Mouse (Mus musculus) E14TG2a.4 (cell line): ENCODE data around the gene 4930402F06Rik.

Experiments used
- H3K27me3 ChIP-seq: 2 replicates; pipeline ENCODE4 v1.6.1; 2014; ENCODE audit warnings: low read length, control low read depth; ENCODE audit not compliant: insufficient read depth
- H3K36me3 ChIP-seq: 2 replicates; pipeline ENCODE4 v1.6.1; 2014; ENCODE audit warnings: low read length, control low read depth; ENCODE audit not compliant: insufficient read depth
- H3K4me1 ChIP-seq: replicated peaks from 2 replicates; pipeline ENCODE4 v1.6.1; 2014; ENCODE audit warnings: low read depth, low read length, control low read depth
- H3K4me3 ChIP-seq: replicated peaks from 2 replicates; pipeline ENCODE4 v1.5.1; 2014; ENCODE audit warnings: mild to moderate bottlenecking, low read length
- H3K9me3 ChIP-seq: 2 replicates; pipeline ENCODE4 v1.6.1; 2014; ENCODE audit warnings: low read length, control low read depth
- CTCF ChIP-seq: conservative IDR thresholded peaks from 2 replicates; pipeline ENCODE4 v1.5.1; 2014; ENCODE audit warnings: low read length
- NANOG ChIP-seq: IDR thresholded peaks from 2 replicates; pipeline ENCODE4 v1.6.1; 2014; ENCODE audit warnings: borderline replicate concordance, low read length, mixed read lengths
- POU5F1 ChIP-seq: IDR thresholded peaks from 2 replicates; pipeline ENCODE4 v1.6.1; 2014; ENCODE audit warnings: low read length, borderline replicate concordance

Gene 4930402F06Rik

GRCm38 (mm10) chr2:35422384-35422783 is 25.4 kb upstream of the 4930402F06Rik start:
- TF ChIP-seq CTCF = no peak
- no peak for TF ChIP-seq POU5F1
- no peak for TF ChIP-seq NANOG

GRCm38 (mm10) chr2:35420681-35421080 is 23.7 kb upstream of the 4930402F06Rik start:
- H3K27me3 ChIP-seq = no peaks in the 10 kb centered on the region
- peaks cover 13% of the 10 kb centered on the region for H3K4me1 ChIP-seq
- H3K9me3 ChIP-seq = peaks cover 4% of the 10 kb centered on the region; the same call in 1 of the 2 replicates
- no peak overlapping the region for H3K4me3 ChIP-seq
- peaks cover 96% of the 10 kb centered on the region for H3K36me3 ChIP-seq
- TF ChIP-seq POU5F1 = no peak
- TF ChIP-seq CTCF = no peak
- TF ChIP-seq NANOG = no peak

More at GRCm38 (mm10) chr2:35422384-35422783, 25.4 kb upstream of the 4930402F06Rik start:
- peaks cover 89% of the 10 kb centered on the region for H3K36me3 ChIP-seq
- H3K27me3 ChIP-seq = no peaks in the 10 kb centered on the region
- peaks cover 14% of the 10 kb centered on the region for H3K4me1 ChIP-seq
- H3K4me3 ChIP-seq = no peak overlapping the region
- H3K9me3 ChIP-seq = peaks cover 4% of the 10 kb centered on the region; the same call in 1 of the 2 replicates

- H3K4me3 ChIP-seq = no peak overlapping the region
- TF ChIP-seq POU5F1 (no peak), NANOG (no peak), CTCF (no peak)
These were observed 22.7 kb upstream of the 4930402F06Rik start for GRCm38 (mm10) chr2:35419671-35420070.

GRCm38 (mm10) chr2:35419243-35419642 is 22.3 kb upstream of the 4930402F06Rik start:
- H3K4me1 ChIP-seq = peaks cover 4% of the 10 kb centered on the region
- H3K27me3 ChIP-seq = no peaks in the 10 kb centered on the region
- H3K9me3 ChIP-seq = peaks cover 4% of the 10 kb centered on the region; the same call in 1 of the 2 replicates
- H3K36me3 ChIP-seq = peaks cover 91% of the 10 kb centered on the region
- H3K4me3 ChIP-seq = no peak overlapping the region
- no peak for TF ChIP-seq CTCF
- no peak for TF ChIP-seq POU5F1
- no peak for TF ChIP-seq NANOG

More at GRCm38 (mm10) chr2:35419671-35420070, 22.7 kb upstream of the 4930402F06Rik start:
- H3K27me3 ChIP-seq = no peaks in the 10 kb centered on the region
- peaks cover 4% of the 10 kb centered on the region; the same call in 1 of the 2 replicates for H3K9me3 ChIP-seq
- peaks cover 8% of the 10 kb centered on the region for H3K4me1 ChIP-seq
- peaks cover 91% of the 10 kb centered on the region for H3K36me3 ChIP-seq

- Histone ChIP-seq H3K4me1 (no peaks in the 10 kb centered on the region), H3K4me3 (no peak overlapping the region), H3K36me3 (peaks cover 91% of the 10 kb centered on the region), H3K9me3 (peaks cover 4% of the 10 kb centered on the region; the same call in 1 of the 2 replicates), H3K27me3 (no peaks in the 10 kb centered on the region)
- no peak for TF ChIP-seq CTCF
- no peak for TF ChIP-seq NANOG
- no peak for TF ChIP-seq POU5F1
These were observed 20.3 kb upstream of the 4930402F06Rik start for GRCm38 (mm10) chr2:35417231-35417630.

GRCm38 (mm10) chr2:35416473-35416872 is 19.5 kb upstream of the 4930402F06Rik start:
- Histone ChIP-seq H3K36me3 (peaks cover 91% of the 10 kb centered on the region), H3K4me1 (peaks cover 5% of the 10 kb centered on the region; the same call in 1 of the 2 replicates), H3K9me3 (peaks cover 4% of the 10 kb centered on the region; the same call in 1 of the 2 replicates), H3K4me3 (no peak overlapping the region), H3K27me3 (no peaks in the 10 kb centered on the region)
- TF ChIP-seq POU5F1 = no peak

- Histone ChIP-seq H3K4me3 (no peak overlapping the region), H3K9me3 (no peaks in the 10 kb centered on the region), H3K36me3 (peaks cover 94% of the 10 kb centered on the region), H3K4me1 (peaks cover 5% of the 10 kb centered on the region; the same call in 1 of the 2 replicates), H3K27me3 (no peaks in the 10 kb centered on the region)
- no peak for TF ChIP-seq NANOG
- no peak for TF ChIP-seq POU5F1
- TF ChIP-seq CTCF = no peak
These were observed 15.8 kb upstream of the 4930402F06Rik start for GRCm38 (mm10) chr2:35412810-35413209.

GRCm38 (mm10) chr2:35412246-35412645 is 15.3 kb upstream of the 4930402F06Rik start:
- Histone ChIP-seq H3K36me3 (peaks cover 94% of the 10 kb centered on the region), H3K27me3 (no peaks in the 10 kb centered on the region), H3K4me3 (no peak overlapping the region), H3K9me3 (no peaks in the 10 kb centered on the region), H3K4me1 (peaks cover 10% of the 10 kb centered on the region; the same call in 1 of the 2 replicates)
- TF ChIP-seq NANOG (no peak), CTCF (no peak), POU5F1 (no peak)
